Mouse (Mus musculus): Measurements from ENCODE around the gene Prkg2. TPM values are rescaled to one million over a fixed set of nuclear protein-coding genes. Genes with fewer than 3 reads are reported as not detected.

Prkg2 gene
- polyA plus RNA-seq (2012; ENCODE audit: insufficient read depth, insufficient read length, missing spikeins), result not detected in 2 replicates

- Histone ChIP-seq H3K4me1 (ENCODE audit: control insufficient read depth, insufficient read depth, low read length) (no peaks in the 10 kb centered on the region), H3K4me3 (ENCODE audit: insufficient read depth, low read length) (no peak within 1 kb of the TSS), H3K27ac (ENCODE audit: insufficient read depth, low read depth, low read length) (no peak within 1 kb of the TSS)
- no peak for TF ChIP-seq POLR2A (IDR thresholded peaks at IDR 0.05; ENCODE audit: borderline replicate concordance, low read depth, low read length)
- TF ChIP-seq CTCF (IDR thresholded peaks at IDR 0.05; ENCODE audit: low read depth, low read length), result no peak
These were observed at the start of gene Prkg2 for GRCm38 (mm10) chr5:99036596-99037441. Gene Prkg2 (minus strand): TSS chr5:99037351.

GRCm38 (mm10) chr5:99083955-99084354 lies 46.8 kb upstream of the Prkg2 start:
- no peak overlapping the region for H3K27ac ChIP-seq (ENCODE audit: insufficient read depth, low read depth, low read length)
- no peaks in the 10 kb centered on the region for H3K4me1 ChIP-seq (ENCODE audit: control insufficient read depth, insufficient read depth, low read length)
- H3K4me3 ChIP-seq (ENCODE audit: insufficient read depth, low read length), result no peak overlapping the region
- TF ChIP-seq POLR2A (IDR thresholded peaks at IDR 0.05; ENCODE audit: borderline replicate concordance, low read depth, low read length) (no peak), CTCF (IDR thresholded peaks at IDR 0.05; ENCODE audit: low read depth, low read length) (no peak)

- no peak for TF ChIP-seq POLR2A (IDR thresholded peaks at IDR 0.05; ENCODE audit: borderline replicate concordance, low read depth, low read length)
- TF ChIP-seq CTCF (IDR thresholded peaks at IDR 0.05; ENCODE audit: low read depth, low read length), result no peak
- H3K4me1 ChIP-seq (ENCODE audit: control insufficient read depth, insufficient read depth, low read length), result no peaks in the 10 kb centered on the region
These were observed 41.2 kb upstream of the Prkg2 start for GRCm38 (mm10) chr5:99078375-99078774.

GRCm38 (mm10) chr5:99068391-99068790 lies 31.2 kb upstream of the Prkg2 start:
- H3K4me1 ChIP-seq (ENCODE audit: control insufficient read depth, insufficient read depth, low read length), result no peaks in the 10 kb centered on the region
- no peak overlapping the region for H3K4me3 ChIP-seq (ENCODE audit: insufficient read depth, low read length)
- H3K27ac ChIP-seq (ENCODE audit: insufficient read depth, low read depth, low read length), result no peak overlapping the region
- TF ChIP-seq CTCF (IDR thresholded peaks at IDR 0.05; ENCODE audit: low read depth, low read length) (no peak), POLR2A (IDR thresholded peaks at IDR 0.05; ENCODE audit: borderline replicate concordance, low read depth, low read length) (no peak)

More at GRCm38 (mm10) chr5:99078375-99078774, 41.2 kb upstream of the Prkg2 start:
- no peak overlapping the region for H3K4me3 ChIP-seq (ENCODE audit: insufficient read depth, low read length)
- no peak overlapping the region for H3K27ac ChIP-seq (ENCODE audit: insufficient read depth, low read depth, low read length)

GRCm38 (mm10) chr5:99062582-99062981 lies 25.4 kb upstream of the Prkg2 start:
- no peak for TF ChIP-seq CTCF (IDR thresholded peaks at IDR 0.05; ENCODE audit: low read depth, low read length)
- no peak for TF ChIP-seq POLR2A (IDR thresholded peaks at IDR 0.05; ENCODE audit: borderline replicate concordance, low read depth, low read length)
- Histone ChIP-seq H3K4me1 (ENCODE audit: control insufficient read depth, insufficient read depth, low read length) (no peaks in the 10 kb centered on the region), H3K4me3 (ENCODE audit: insufficient read depth, low read length) (no peak overlapping the region), H3K27ac (ENCODE audit: insufficient read depth, low read depth, low read length) (no peak overlapping the region)

GRCm38 (mm10) chr5:99039021-99039420 lies 1.9 kb upstream of the Prkg2 start:
- H3K4me1 ChIP-seq (ENCODE audit: control insufficient read depth, insufficient read depth, low read length), result no peaks in the 10 kb centered on the region
- no peak overlapping the region for H3K27ac ChIP-seq (ENCODE audit: insufficient read depth, low read depth, low read length)
- TF ChIP-seq POLR2A (IDR thresholded peaks at IDR 0.05; ENCODE audit: borderline replicate concordance, low read depth, low read length) (no peak), CTCF (IDR thresholded peaks at IDR 0.05; ENCODE audit: low read depth, low read length) (no peak)
- no peak overlapping the region for H3K4me3 ChIP-seq (ENCODE audit: insufficient read depth, low read length)

GRCm38 (mm10) chr5:99037442-99037811 lies 276 bp upstream of the Prkg2 start:
- TF ChIP-seq POLR2A (IDR thresholded peaks at IDR 0.05; ENCODE audit: borderline replicate concordance, low read depth, low read length) (no peak), CTCF (IDR thresholded peaks at IDR 0.05; ENCODE audit: low read depth, low read length) (no peak)
- H3K4me3 ChIP-seq (ENCODE audit: insufficient read depth, low read length), result no peak overlapping the region
- no peaks in the 10 kb centered on the region for H3K4me1 ChIP-seq (ENCODE audit: control insufficient read depth, insufficient read depth, low read length)
- no peak overlapping the region for H3K27ac ChIP-seq (ENCODE audit: insufficient read depth, low read depth, low read length)

GRCm38 (mm10) chr5:99035961-99036360 lies 1.2 kb downstream of the Prkg2 start:
- H3K27ac ChIP-seq (ENCODE audit: insufficient read depth, low read depth, low read length), result no peak overlapping the region
- H3K4me1 ChIP-seq (ENCODE audit: control insufficient read depth, insufficient read depth, low read length), result no peaks in the 10 kb centered on the region
- no peak overlapping the region for H3K4me3 ChIP-seq (ENCODE audit: insufficient read depth, low read length)
- TF ChIP-seq CTCF (IDR thresholded peaks at IDR 0.05; ENCODE audit: low read depth, low read length), result no peak
- no peak for TF ChIP-seq POLR2A (IDR thresholded peaks at IDR 0.05; ENCODE audit: borderline replicate concordance, low read depth, low read length)

- Histone ChIP-seq H3K4me1 (ENCODE audit: control insufficient read depth, insufficient read depth, low read length) (no peaks in the 10 kb centered on the region), H3K27ac (ENCODE audit: insufficient read depth, low read depth, low read length) (no peak overlapping the region), H3K4me3 (ENCODE audit: insufficient read depth, low read length) (no peak overlapping the region)
- TF ChIP-seq POLR2A (IDR thresholded peaks at IDR 0.05; ENCODE audit: borderline replicate concordance, low read depth, low read length) (no peak), CTCF (IDR thresholded peaks at IDR 0.05; ENCODE audit: low read depth, low read length) (no peak)
These were observed 5.5 kb downstream of the Prkg2 start for GRCm38 (mm10) chr5:99031551-99032149.

GRCm38 (mm10) chr5:99026343-99026742 lies 10.8 kb downstream of the Prkg2 start:
- TF ChIP-seq CTCF (IDR thresholded peaks at IDR 0.05; ENCODE audit: low read depth, low read length) (no peak), POLR2A (IDR thresholded peaks at IDR 0.05; ENCODE audit: borderline replicate concordance, low read depth, low read length) (no peak)
- no peaks in the 10 kb centered on the region for H3K4me1 ChIP-seq (ENCODE audit: control insufficient read depth, insufficient read depth, low read length)
- no peak overlapping the region for H3K4me3 ChIP-seq (ENCODE audit: insufficient read depth, low read length)
- H3K27ac ChIP-seq (ENCODE audit: insufficient read depth, low read depth, low read length), result no peak overlapping the region

All from bone marrow macrophage, adult 2 months (primary cell).